ENCODE assay signal across 7 mouse cellular contexts in genomic region chrX:73718686-73719362, GRCm38 (mm10). TPM values are rescaled to one million over a fixed set of nuclear protein-coding genes. Genes with fewer than 3 reads are reported as not detected.
DNase-seq lines count a peak whose midpoint lies in the region; ATAC-seq lines count a peak whose summit lies in the region.

No protein-coding gene starts in this region.

- H3K36me3 ChIP-seq in heart, embryonic 11.5 days (ENCODE audit: control insufficient read depth, insufficient read depth, low read length): no peaks in the 10 kb centered on the region
- H3K36me3 ChIP-seq in stomach, embryonic 15.5 days: no peaks in the 10 kb centered on the region

- peaks cover 8% of the 10 kb centered on the region for H3K4me1 ChIP-seq in brown adipose tissue, adult 24 weeks (ENCODE audit: control insufficient read depth, insufficient read depth, insufficient read length, low read length)
- H3K4me1 ChIP-seq in heart, embryonic 11.5 days (ENCODE audit: control insufficient read depth, insufficient read depth, low read length): peaks cover 8% of the 10 kb centered on the region; the same call in 1 of the 2 replicates
- H3K4me1 ChIP-seq in stomach, embryonic 15.5 days: no peaks in the 10 kb centered on the region; the same call in 1 of the 2 replicates

- H3K27me3 ChIP-seq in heart, embryonic 11.5 days (ENCODE audit: control insufficient read depth, insufficient read depth, low read length): no peaks in the 10 kb centered on the region; the same call in 1 of the 2 replicates
- H3K27me3 ChIP-seq in stomach, embryonic 15.5 days (replicated peaks): no peaks in the 10 kb centered on the region

- no peak for ATAC-seq in heart, embryonic 11.5 days (replicated peaks; ENCODE audit: insufficient number of reproducible peaks, low FRiP score, low TSS enrichment)
- no peak for ATAC-seq in stomach, embryonic 15.5 days (ENCODE audit: insufficient read depth, low FRiP score, low read depth)

- peak overlapping the region; percentile 73 for H3K27ac ChIP-seq in brown adipose tissue, adult 24 weeks (replicated peaks; ENCODE audit: low read depth, low read length)
- 0 out of 2 replicates have a peak overlapping the region, but pooled peaks have one; percentile 29 for H3K27ac ChIP-seq in heart, embryonic 11.5 days (ENCODE audit: low read depth, low read length)
- peak overlapping the region; percentile 73 for H3K27ac ChIP-seq in stomach, embryonic 15.5 days

- peak overlapping the region; percentile 60 for H3K4me3 ChIP-seq in brown adipose tissue, adult 24 weeks (ENCODE audit: insufficient read depth, low read depth, low read length)
- no peak overlapping the region for H3K4me3 ChIP-seq in heart, embryonic 11.5 days (ENCODE audit: low read depth, low read length)
- 0 out of 2 replicates have a peak overlapping the region, but pooled peaks have one; percentile 50 for H3K4me3 ChIP-seq in stomach, embryonic 15.5 days (replicated peaks)

- no peaks in the 10 kb centered on the region for H3K9me3 ChIP-seq in heart, embryonic 11.5 days (replicated peaks; ENCODE audit: control insufficient read depth, low read length)
- no peaks in the 10 kb centered on the region for H3K9me3 ChIP-seq in stomach, embryonic 15.5 days

- peak overlapping the region; percentile 16 for H3K4me2 ChIP-seq in heart, embryonic 11.5 days
- H3K4me2 ChIP-seq in stomach, embryonic 15.5 days: peak overlapping the region; percentile 58

- 0 out of 2 replicates have a peak overlapping the region, but pooled peaks have one; percentile 10 for H3K9ac ChIP-seq in heart, embryonic 11.5 days (ENCODE audit: low read depth, low read length)
- no peak overlapping the region for H3K9ac ChIP-seq in stomach, embryonic 15.5 days

- DNase-seq in urinary bladder, adult 18-20 months (ENCODE audit: low spot score in 2 of 2): peak; percentile 16 to 18
- DNase-seq in urinary bladder, postnatal 10 days (ENCODE audit: low spot score): no peak
- peak; percentile 64 for DNase-seq in kidney, postnatal 10 days
- peak; percentile 67 for DNase-seq in lung, postnatal 36 days

- 46% methylated on average over 5 of the region's 5 CpGs for WGBS in heart, embryonic 11.5 days (ENCODE audit: insufficient replicate concordance)
- 22% methylated on average over 5 of the region's 5 CpGs for WGBS in stomach, embryonic 15.5 days

RNA-seq across cellular contexts. Expression of gene Abcd1, which starts 2.4 kb away (rescaled TPM):
- 12.6 and 22.7 TPM in 2 replicates for polyA plus RNA-seq in brown adipose tissue, adult 24 weeks (2012; ENCODE audit: insufficient read depth, insufficient read length, missing spikeins)
- polyA plus RNA-seq in heart, embryonic 11.5 days (2014; fragmentation: Nextera tagmentation; extraction: Ambion mirVana): 8.1 and 9.2 TPM in 2 replicates
- 18.6 and 19.5 TPM in 2 replicates for polyA plus RNA-seq in stomach, embryonic 15.5 days (2015; fragmentation: Nextera tagmentation; extraction: Ambion mirVana)

RNA-seq across cellular contexts. Expression of gene Bcap31, which starts 2.8 kb away (rescaled TPM):
- polyA plus RNA-seq in brown adipose tissue, adult 24 weeks (2012; ENCODE audit: insufficient read depth, insufficient read length, missing spikeins): 350 and 381 TPM in 2 replicates
- 171 and 188 TPM in 2 replicates for polyA plus RNA-seq in heart, embryonic 11.5 days (2014; fragmentation: Nextera tagmentation; extraction: Ambion mirVana)
- polyA plus RNA-seq in stomach, embryonic 15.5 days (2015; fragmentation: Nextera tagmentation; extraction: Ambion mirVana): 270 and 283 TPM in 2 replicates

RNA-seq across cellular contexts. Expression of gene Plxnb3, which starts 38.1 kb away (rescaled TPM):
- polyA plus RNA-seq in brown adipose tissue, adult 24 weeks (2012; ENCODE audit: insufficient read depth, insufficient read length, missing spikeins): 0.33 and 0.55 TPM in 2 replicates
- 0.16 and 0.27 TPM in 2 replicates for polyA plus RNA-seq in heart, embryonic 11.5 days (2014; fragmentation: Nextera tagmentation; extraction: Ambion mirVana)
- polyA plus RNA-seq in stomach, embryonic 15.5 days (2015; fragmentation: Nextera tagmentation; extraction: Ambion mirVana): 0.67 and 0.68 TPM in 2 replicates

RNA-seq across cellular contexts. Expression of gene Slc6a8, which starts 45.9 kb away (rescaled TPM):
- polyA plus RNA-seq in brown adipose tissue, adult 24 weeks (2012; ENCODE audit: insufficient read depth, insufficient read length, missing spikeins): 15.8 and 19.4 TPM in 2 replicates
- 6.9 and 8.2 TPM in 2 replicates for polyA plus RNA-seq in heart, embryonic 11.5 days (2014; fragmentation: Nextera tagmentation; extraction: Ambion mirVana)
- 6.8 and 7.1 TPM in 2 replicates for polyA plus RNA-seq in stomach, embryonic 15.5 days (2015; fragmentation: Nextera tagmentation; extraction: Ambion mirVana)

RNA-seq across cellular contexts. Expression of gene Srpk3, which starts 55.4 kb away (rescaled TPM):
- 0.71 TPM in 1 of 2 replicates, not detected in the other for polyA plus RNA-seq in brown adipose tissue, adult 24 weeks (2012; ENCODE audit: insufficient read depth, insufficient read length, missing spikeins)
- 52.6 and 57.9 TPM in 2 replicates for polyA plus RNA-seq in heart, embryonic 11.5 days (2014; fragmentation: Nextera tagmentation; extraction: Ambion mirVana)
- 2.2 and 4.8 TPM in 2 replicates for polyA plus RNA-seq in stomach, embryonic 15.5 days (2015; fragmentation: Nextera tagmentation; extraction: Ambion mirVana)
